Comparison of ENCODE assay signal across 28 mouse cellular contexts in the genomic region with DNA sequence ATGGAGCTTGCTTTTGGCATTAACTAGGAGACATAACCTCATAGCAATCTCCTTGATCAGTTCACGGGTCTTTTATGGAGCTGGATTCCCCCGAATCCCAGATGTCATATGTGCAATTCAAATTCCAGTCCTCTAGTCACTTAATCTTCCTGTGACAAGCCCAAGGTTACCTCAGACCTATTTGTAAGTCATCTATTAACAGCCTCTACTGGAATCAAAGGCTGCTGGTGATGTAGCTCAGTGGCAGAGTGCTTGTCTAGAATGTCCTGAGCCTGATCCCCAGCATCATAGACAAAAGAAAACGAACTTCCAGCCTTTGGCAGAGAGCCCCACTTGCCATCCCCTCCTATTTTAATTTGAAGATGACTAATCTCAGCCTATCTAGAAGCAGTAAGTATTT.
"Had no signal": no experiment of that assay in that cellular context is flagged by ENCODE, and none has a peak within 500 bp of the region (broad histone marks: within the 10 kb centered on the region; RNA-seq: fewer than 3 reads in every experiment).

No protein-coding gene starts in this region.

- H3K9ac ChIP-seq: embryonic facial prominence, embryonic 12.5 days; embryonic facial prominence, embryonic 13.5 days; embryonic facial prominence, embryonic 15.5 days; forebrain, embryonic 12.5 days; forebrain, embryonic 13.5 days; forebrain, embryonic 15.5 days; forebrain, postnatal 0 days had no signal

- H3K9me3 ChIP-seq: embryonic facial prominence, embryonic 10.5 days; embryonic facial prominence, embryonic 12.5 days; embryonic facial prominence, embryonic 13.5 days; embryonic facial prominence, embryonic 15.5 days; forebrain, embryonic 10.5 days; forebrain, embryonic 12.5 days; forebrain, embryonic 13.5 days; forebrain, embryonic 15.5 days had no signal

- H3K4me3 ChIP-seq: embryonic facial prominence, embryonic 10.5 days; embryonic facial prominence, embryonic 12.5 days; embryonic facial prominence, embryonic 13.5 days; embryonic facial prominence, embryonic 15.5 days; erythroblast, embryonic 14.5 days; forebrain, embryonic 10.5 days; forebrain, embryonic 12.5 days; forebrain, embryonic 13.5 days; forebrain, embryonic 15.5 days; gastrocnemius, adult 2 months; heart, adult 2 months had no signal

- H3K4me1 ChIP-seq: embryonic facial prominence, embryonic 10.5 days; embryonic facial prominence, embryonic 12.5 days; embryonic facial prominence, embryonic 13.5 days; embryonic facial prominence, embryonic 15.5 days; forebrain, embryonic 10.5 days; forebrain, embryonic 12.5 days; forebrain, embryonic 13.5 days; forebrain, embryonic 15.5 days had no signal

- DNase-seq: cerebellum, adult 8-10 months; cerebellum, adult 9-10 months; cerebellum, adult 9-11 months; cerebellum, postnatal 10 days; cerebellum, postnatal 14 days; cerebellum, postnatal 25 days; cerebellum, postnatal 36 days; embryo, embryonic 11 days; forebrain, postnatal 0 days; gastrocnemius, adult 2 months; gastrocnemius, postnatal 10 days; gastrocnemius, postnatal 14 days; gastrocnemius, postnatal 25 days; gastrocnemius, postnatal 36 days; heart, adult 11 months; heart, adult 18-20 months; heart, adult 2 months had no signal

- ATAC-seq: forebrain, embryonic 13.5 days; forebrain, embryonic 14.5 days; forebrain, embryonic 15.5 days; forebrain, embryonic 16.5 days; forebrain, postnatal 0 days had no signal

- H3K4me2 ChIP-seq: embryonic facial prominence, embryonic 12.5 days; embryonic facial prominence, embryonic 13.5 days; embryonic facial prominence, embryonic 15.5 days; forebrain, embryonic 12.5 days; forebrain, embryonic 13.5 days; forebrain, embryonic 15.5 days had no signal

- H3K27ac ChIP-seq: embryonic facial prominence, embryonic 10.5 days; embryonic facial prominence, embryonic 12.5 days; embryonic facial prominence, embryonic 13.5 days; embryonic facial prominence, embryonic 15.5 days; forebrain, embryonic 10.5 days; forebrain, embryonic 12.5 days; forebrain, embryonic 13.5 days; forebrain, embryonic 15.5 days; gastrocnemius, adult 2 months; heart, adult 2 months had no signal

- H3K27me3 ChIP-seq: embryonic facial prominence, embryonic 12.5 days; embryonic facial prominence, embryonic 13.5 days; embryonic facial prominence, embryonic 15.5 days; forebrain, embryonic 12.5 days; forebrain, embryonic 13.5 days; forebrain, embryonic 15.5 days had no signal

- H3K36me3 ChIP-seq: embryonic facial prominence, embryonic 10.5 days; embryonic facial prominence, embryonic 12.5 days; embryonic facial prominence, embryonic 13.5 days; embryonic facial prominence, embryonic 15.5 days; forebrain, embryonic 10.5 days; forebrain, embryonic 12.5 days; forebrain, embryonic 15.5 days had no signal
